ENCODE assay signal across 32 mouse cellular contexts in the genomic region with DNA sequence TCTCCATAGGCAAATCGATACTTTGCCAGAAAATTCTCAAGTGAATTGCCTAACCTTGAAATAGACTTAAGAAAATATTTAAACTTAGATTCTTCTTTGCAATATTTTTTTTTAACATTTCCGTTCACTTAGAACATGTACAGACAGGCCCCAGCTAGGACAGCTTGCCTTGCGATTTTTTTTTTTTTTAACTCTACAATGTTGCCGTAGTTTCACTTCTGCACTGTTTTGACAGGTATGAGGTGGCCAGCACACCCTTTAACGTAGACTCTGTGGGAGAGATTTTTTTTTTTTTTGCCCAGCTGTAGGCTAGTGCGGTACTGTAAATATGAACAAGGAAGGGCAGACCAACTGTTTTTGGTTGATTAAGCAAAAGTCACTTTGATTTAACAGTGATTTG. TPM values are rescaled to one million over a fixed set of nuclear protein-coding genes. Genes with fewer than 3 reads are reported as not detected.
DNase-seq lines count a peak whose midpoint lies in the region; ATAC-seq and TF ChIP-seq lines count a peak whose summit lies in the region.
"Had no signal": no experiment of that assay in that cellular context is flagged by ENCODE, and none has a peak within 500 bp of the region (broad histone marks: within the 10 kb centered on the region; RNA-seq: fewer than 3 reads in every experiment).

No protein-coding gene starts in this region.

- no peaks in the 10 kb centered on the region for H3K9me3 ChIP-seq in forebrain, postnatal 0 days (ENCODE audit: low read length)
- no peaks in the 10 kb centered on the region for H3K9me3 ChIP-seq in forebrain, embryonic 11.5 days (ENCODE audit: control insufficient read depth, low read length)
- no peaks in the 10 kb centered on the region for H3K9me3 ChIP-seq in CH12.LX (replicated peaks; ENCODE audit: low read length)
- H3K9me3 ChIP-seq in midbrain, embryonic 10.5 days (replicated peaks) = no peaks in the 10 kb centered on the region
- H3K9me3 ChIP-seq: embryonic facial prominence, embryonic 12.5 days; forebrain, embryonic 12.5 days; forebrain, embryonic 15.5 days; heart, embryonic 10.5 days; heart, embryonic 13.5 days had no signal

- 79% methylated on average over 6 of the region's 6 CpGs for WGBS in forebrain, postnatal 0 days
- 92% methylated on average over 6 of the region's 6 CpGs for WGBS in forebrain, embryonic 11.5 days
- 93% methylated on average over 6 of the region's 6 CpGs for WGBS in midbrain, embryonic 10.5 days

- dilution Hi-C loops in CH12.LX (cut with MboI; ENCODE audit: extremely low pct_ligation_motif_present, extremely low pct_unique_long_range_greater_than_20kb, low sequenced_read_pairs) = no loop called here

- no peaks in the 10 kb centered on the region for H3K79me2 ChIP-seq in CH12.LX (replicated peaks; ENCODE audit: control insufficient read depth, extremely low read depth, insufficient read depth, poor library complexity, severe bottlenecking)

- H3K4me2 ChIP-seq in forebrain, postnatal 0 days (ENCODE audit: low read depth) = no peak overlapping the region
- no peak overlapping the region for H3K4me2 ChIP-seq in forebrain, embryonic 11.5 days (ENCODE audit: low read depth, low read length, severe bottlenecking)
- peak overlapping the region; percentile 83 for H3K4me2 ChIP-seq in CH12.LX (ENCODE audit: insufficient read depth, low read depth, poor library complexity, severe bottlenecking)
- H3K4me2 ChIP-seq: embryonic facial prominence, embryonic 12.5 days; forebrain, embryonic 12.5 days; forebrain, embryonic 15.5 days; heart, embryonic 13.5 days; hindbrain, embryonic 14.5 days had no signal

- H3K27ac ChIP-seq in forebrain, postnatal 0 days (ENCODE audit: low read depth, low read length) = no peak overlapping the region
- H3K27ac ChIP-seq in forebrain, embryonic 11.5 days (ENCODE audit: low read depth, low read length) = no peak overlapping the region
- peak overlapping the region; percentile 99 for H3K27ac ChIP-seq in CH12.LX (ENCODE audit: insufficient read depth, low read depth)
- peak overlapping the region; percentile 62 for H3K27ac ChIP-seq in embryonic fibroblast, embryonic 13.5 days (ENCODE audit: insufficient read depth, low read length)
- no peak overlapping the region for H3K27ac ChIP-seq in midbrain, embryonic 10.5 days (replicated peaks)
- H3K27ac ChIP-seq: forebrain, embryonic 12.5 days; forebrain, embryonic 15.5 days; heart, embryonic 10.5 days; hindbrain, embryonic 14.5 days; hindbrain, postnatal 0 days had no signal

- H3K4me1 ChIP-seq in forebrain, postnatal 0 days (ENCODE audit: insufficient read depth) = no peaks in the 10 kb centered on the region
- H3K4me1 ChIP-seq in forebrain, embryonic 11.5 days (replicated peaks; ENCODE audit: control insufficient read depth, insufficient read depth, low read length) = no peaks in the 10 kb centered on the region
- peaks cover 4 to 36% of the 10 kb centered on the region in 2 experiments for H3K4me1 ChIP-seq in CH12.LX (ENCODE audit: control insufficient read depth in 1 of 2, insufficient read depth in 2 of 2)
- peaks cover 3% of the 10 kb centered on the region; the same call in 1 of the 2 replicates for H3K4me1 ChIP-seq in embryonic fibroblast, embryonic 13.5 days (ENCODE audit: control insufficient read depth, insufficient read depth, low read length)
- H3K4me1 ChIP-seq in midbrain, embryonic 10.5 days = no peaks in the 10 kb centered on the region
- H3K4me1 ChIP-seq: forebrain, embryonic 12.5 days; heart, embryonic 10.5 days had no signal

- TF ChIP-seq CTCF in forebrain, postnatal 0 days (IDR thresholded peaks at IDR 0.05; ENCODE audit: low read depth) = no peak
- TF ChIP-seq CTCF in CH12.LX (conservative IDR thresholded peaks at IDR 0.05 in 1 of 2, IDR thresholded peaks at IDR 0.05 in 1 of 2; ENCODE audit: low read depth in 2 of 2, low read length in 2 of 2) = no peak
- no peak for TF ChIP-seq CTCF in embryonic fibroblast, embryonic 13.5 days (IDR thresholded peaks at IDR 0.05; ENCODE audit: borderline replicate concordance, insufficient read depth, low read length)

- no peak for DNase-seq in forebrain, postnatal 0 days
- DNase-seq in forebrain, embryonic 11.5 days (ENCODE audit: low spot score) = no peak
- DNase-seq in CH12.LX (ENCODE audit: extremely low read depth) = peak; percentile 87
- DNase-seq in midbrain, embryonic 10.5 days (ENCODE audit: low spot score) = no peak
- no peak for DNase-seq in cerebellum, postnatal 4 days (ENCODE audit: low spot score in 2 of 2)
- DNase-seq in adrenal gland, postnatal 4 days (ENCODE audit: low spot score in 2 of 2) = no peak
- DNase-seq: adrenal gland, postnatal 14 days; cerebellum, adult 11-12 months; cerebellum, adult 8-10 months; cerebellum, postnatal 10 days; cerebellum, postnatal 36 days; gastrocnemius, postnatal 10 days; gastrocnemius, postnatal 36 days; heart, adult 2 months; heart, postnatal 14 days; heart, postnatal 4 days had no signal

- peak; percentile 99 for TF ChIP-seq EP300 in CH12.LX (IDR thresholded peaks at IDR 0.05; ENCODE audit: low read length)

- no peak overlapping the region for H3K4me3 ChIP-seq in forebrain, postnatal 0 days (ENCODE audit: low read depth, low read length)
- H3K4me3 ChIP-seq in forebrain, embryonic 11.5 days (ENCODE audit: low read depth, low read length) = no peak overlapping the region
- peak overlapping the region; percentile 32 to 53 (median 38) for H3K4me3 ChIP-seq in CH12.LX (replicated peaks in 1 of 3; ENCODE audit: low read depth in 2 of 3, low read length in 2 of 3, poor library complexity in 1 of 3)
- no peak overlapping the region for H3K4me3 ChIP-seq in embryonic fibroblast, embryonic 13.5 days (ENCODE audit: insufficient read depth, low read length)
- no peak overlapping the region for H3K4me3 ChIP-seq in midbrain, embryonic 10.5 days
- H3K4me3 ChIP-seq: embryonic facial prominence, embryonic 12.5 days; forebrain, embryonic 12.5 days; forebrain, embryonic 15.5 days; heart, adult 2 months; heart, embryonic 10.5 days; heart, embryonic 13.5 days had no signal

- no peak for TF ChIP-seq POLR2A in CH12.LX (IDR thresholded peaks at IDR 0.05; ENCODE audit: low read depth, low read length)
- TF ChIP-seq POLR2A in embryonic fibroblast, embryonic 13.5 days (IDR thresholded peaks at IDR 0.05; ENCODE audit: low read depth, low read length) = no peak

- in situ Hi-C loops in CH12.LX (cut with MboI; ENCODE audit: low pct_ligation_motif_present, low pct_unique_long_range_greater_than_20kb, low sequenced_read_pairs) = loop anchor here (5.0 to 10.0 kb wide), 2 partner anchors 82 to 234 kb away; partner anchors contain the start of gene Klhl42

- peak; percentile 16 for ATAC-seq in forebrain, postnatal 0 days
- no peak for ATAC-seq in forebrain, embryonic 11.5 days (replicated peaks; ENCODE audit: low FRiP score)
- ATAC-seq: CD4-positive, CD25-positive, alpha-beta regulatory T cell, adult 4 months; hindbrain, postnatal 0 days; inflammation-experienced regulatory T-cells, adult 6 months; intestine, embryonic 16.5 days; Patski had no signal

- H3K9ac ChIP-seq in forebrain, postnatal 0 days = no peak overlapping the region
- no peak overlapping the region for H3K9ac ChIP-seq in forebrain, embryonic 11.5 days (ENCODE audit: low read length)
- H3K9ac ChIP-seq in CH12.LX (ENCODE audit: insufficient read depth, low read depth) = peak overlapping the region; percentile 93
- H3K9ac ChIP-seq: embryonic facial prominence, embryonic 12.5 days; forebrain, embryonic 12.5 days; forebrain, embryonic 15.5 days; heart, embryonic 13.5 days; hindbrain, embryonic 14.5 days had no signal

- H3K36me3 ChIP-seq in forebrain, postnatal 0 days (ENCODE audit: insufficient read depth) = 0 out of 2 replicates have a peak, but pooled peaks cover 2% of the 10 kb centered on the region
- no peaks in the 10 kb centered on the region; the same call in 1 of the 2 replicates for H3K36me3 ChIP-seq in forebrain, embryonic 11.5 days (ENCODE audit: control insufficient read depth, insufficient read depth, low read length)
- peaks cover 3 to 37% of the 10 kb centered on the region in 2 experiments for H3K36me3 ChIP-seq in CH12.LX (replicated peaks in 1 of 2; ENCODE audit: control insufficient read depth in 1 of 2, insufficient read depth in 1 of 2, low read length in 1 of 2)
- H3K36me3 ChIP-seq in midbrain, embryonic 10.5 days = peaks cover 3% of the 10 kb centered on the region; the same call in 1 of the 2 replicates
- H3K36me3 ChIP-seq: forebrain, embryonic 15.5 days had no signal

- H3K27me3 ChIP-seq in forebrain, postnatal 0 days (ENCODE audit: insufficient read depth, low read length) = no peaks in the 10 kb centered on the region
- H3K27me3 ChIP-seq in forebrain, embryonic 11.5 days (ENCODE audit: control insufficient read depth, insufficient read depth, low read length) = no peaks in the 10 kb centered on the region
- no peaks in the 10 kb centered on the region for H3K27me3 ChIP-seq in CH12.LX (replicated peaks)
- H3K27me3 ChIP-seq in midbrain, embryonic 10.5 days (ENCODE audit: low read depth, poor library complexity, severe bottlenecking) = no peaks in the 10 kb centered on the region
- H3K27me3 ChIP-seq: embryonic facial prominence, embryonic 12.5 days; forebrain, embryonic 12.5 days; forebrain, embryonic 15.5 days; heart, embryonic 13.5 days; Patski had no signal

- TF ChIP-seq RAD21 in CH12.LX (IDR thresholded peaks at IDR 0.05; ENCODE audit: low read depth, low read length) = no peak

RNA-seq across cellular contexts. Expression of gene Rep15, which starts 22.0 kb away (rescaled TPM):
- total RNA-seq in forebrain, postnatal 0 days (2014; rRNA removed) = 1.0 and 1.1 TPM in 2 replicates
- polyA plus RNA-seq in forebrain, postnatal 0 days (2015; fragmentation: Nextera tagmentation; extraction: Ambion mirVana) = 0.35 and 0.74 TPM in 2 replicates
- polyA plus RNA-seq in forebrain, embryonic 11.5 days (2014; fragmentation: Nextera tagmentation; extraction: Ambion mirVana) = 1.3 and 1.5 TPM in 2 replicates
- total RNA-seq in CH12.LX (2012; rRNA removed) = 0.08 and 0.38 TPM in 2 replicates
- not detected in 2 replicates for total RNA-seq in CH12.LX (2014; rRNA removed)
- 0.14 TPM in 1 of 2 replicates, not detected in the other for polyA plus RNA-seq in CH12.LX (2012; ENCODE audit: insufficient read length, low read depth)
- 1.5 and 2.1 TPM in 2 replicates for polyA plus RNA-seq in embryonic fibroblast, embryonic 13.5 days (2011; ENCODE audit: insufficient read length, low read depth, missing spikeins)
- polyA plus RNA-seq in midbrain, embryonic 10.5 days (2016; fragmentation: Nextera tagmentation; extraction: Ambion mirVana) = 0.60 and 0.69 TPM in 2 replicates
- total RNA-seq in adrenal gland, postnatal 4 days (2021) = 1 to 10 TPM; 2.1 to 2.6 TPM
- total RNA-seq: hindbrain, postnatal 0 days had no signal

RNA-seq across cellular contexts. Expression of gene Mrps35, which starts 32.2 kb away (rescaled TPM):
- 12.6 and 20.3 TPM in 2 replicates for total RNA-seq in forebrain, postnatal 0 days (2014; rRNA removed)
- 82.6 and 83.2 TPM in 2 replicates for polyA plus RNA-seq in forebrain, postnatal 0 days (2015; fragmentation: Nextera tagmentation; extraction: Ambion mirVana)
- 104 and 108 TPM in 2 replicates for polyA plus RNA-seq in forebrain, embryonic 11.5 days (2014; fragmentation: Nextera tagmentation; extraction: Ambion mirVana)
- total RNA-seq in CH12.LX (2012; rRNA removed) (84.2 and 86.1 TPM in 2 replicates), CH12.LX (2014; rRNA removed) (36.6 and 58.4 TPM in 2 replicates)
- 141 and 194 TPM in 2 replicates for polyA plus RNA-seq in CH12.LX (2012; ENCODE audit: insufficient read length, low read depth)
- 37.2 and 40.3 TPM in 2 replicates for polyA plus RNA-seq in embryonic fibroblast, embryonic 13.5 days (2011; ENCODE audit: insufficient read length, low read depth, missing spikeins)
- polyA plus RNA-seq in midbrain, embryonic 10.5 days (2016; fragmentation: Nextera tagmentation; extraction: Ambion mirVana) = 109 TPM in 2 replicates
- 100 to 1,000 TPM; 105 to 109 TPM for total RNA-seq in adrenal gland, postnatal 4 days (2021)

RNA-seq across cellular contexts. Expression of gene 1700034J05Rik, which starts 56.1 kb away (rescaled TPM):
- not detected in 2 replicates for total RNA-seq in forebrain, postnatal 0 days (2014; rRNA removed)
- polyA plus RNA-seq in forebrain, postnatal 0 days (2015; fragmentation: Nextera tagmentation; extraction: Ambion mirVana) = not detected in 2 replicates
- 0.08 and 0.09 TPM in 2 replicates for polyA plus RNA-seq in forebrain, embryonic 11.5 days (2014; fragmentation: Nextera tagmentation; extraction: Ambion mirVana)
- total RNA-seq in CH12.LX (2012; rRNA removed) (not detected in 2 replicates), CH12.LX (2014; rRNA removed) (not detected in 2 replicates)
- polyA plus RNA-seq in CH12.LX (2012; ENCODE audit: insufficient read length, low read depth) = not detected in 2 replicates
- not detected in 2 replicates for polyA plus RNA-seq in embryonic fibroblast, embryonic 13.5 days (2011; ENCODE audit: insufficient read length, low read depth, missing spikeins)
- 0.11 TPM in 2 replicates for polyA plus RNA-seq in midbrain, embryonic 10.5 days (2016; fragmentation: Nextera tagmentation; extraction: Ambion mirVana)
- total RNA-seq in adrenal gland, postnatal 4 days (2021) = not detected
- total RNA-seq: adrenal gland, adult 18-20 months; adrenal gland, postnatal 14 days; gastrocnemius, adult 18-20 months; gastrocnemius, postnatal 10 days; gastrocnemius, postnatal 36 days; granulocyte monocyte progenitor cell, adult 5-6 weeks; heart, adult 2 months; heart, postnatal 14 days; heart, postnatal 4 days; hindbrain, postnatal 0 days had no signal
- polyA plus RNA-seq: brain, embryonic 14.5 days; CD4-positive, CD25-positive, alpha-beta regulatory T cell, adult 4 months; forebrain, embryonic 12.5 days; forebrain, embryonic 15.5 days; heart, adult 2 months; hindbrain, postnatal 0 days; Patski had no signal

Comparison
In these comparisons a context has a peak if more than half of its experiments do, and no peak if none do; other contexts are left out.
1. H3K27ac ChIP-seq: peak in CH12.LX (single experiment) and embryonic fibroblast, embryonic 13.5 days (single experiment); none in forebrain, postnatal 0 days (single experiment), forebrain, embryonic 11.5 days (single experiment) and midbrain, embryonic 10.5 days (single experiment).
2. H3K4me3 ChIP-seq: peak in CH12.LX (3 of 3); none in forebrain, postnatal 0 days (single experiment), forebrain, embryonic 11.5 days (single experiment), embryonic fibroblast, embryonic 13.5 days (single experiment) and midbrain, embryonic 10.5 days (single experiment).